Mouse (Mus musculus) bone marrow, adult 2 months (tissue): ENCODE results near the gene Cfap97d1.

Experiments
- CTCF ChIP-seq: fragments of 200-500 bp; IDR thresholded peaks from 2 replicates; pipeline ENCODE4 v1.5.1; 2011; ENCODE audit warnings: low read length, control low read depth; ENCODE audit not compliant: control insufficient read depth, insufficient read depth
- POLR2A ChIP-seq: fragments of 200-500 bp; IDR thresholded peaks from 2 replicates; pipeline ENCODE4 v1.6.1; 2011; ENCODE audit warnings: low read depth, mild to moderate bottlenecking, control low read depth, low read length, borderline replicate concordance; ENCODE audit not compliant: control insufficient read depth

GRCm38 (mm10) chr11:101968791-101969190 lies 15.3 kb upstream of the Cfap97d1 start:
- TF ChIP-seq POLR2A (no peak), CTCF (peak; percentile 92)
